Mouse (Mus musculus): ENCODE measurements around the gene Wdfy3. TPM values are rescaled to one million over a fixed set of nuclear protein-coding genes. Genes with fewer than 3 reads are reported as not detected.
"Not testable (repeated sequence)": the region's sequence is repeated elsewhere in the genome, so short reads cannot be mapped to it uniquely, and the experiment has no call there.

Wdfy3 gene
- total RNA-seq, 1 experiment from 2014 or later, result 11.2 TPM

- not testable (repeated sequence) for ATAC-seq (replicated peaks in 1 of 2; ENCODE audit: insufficient read depth in 1 of 2, low FRiP score in 2 of 2, low TSS enrichment in 1 of 2, low read depth in 1 of 2, poor library complexity in 2 of 2, severe bottlenecking in 2 of 2)
Measured at GRCm38 (mm10) chr5:101837605-101838004, 232.1 kb downstream of the Wdfy3 start.

GRCm38 (mm10) chr5:101836221-101836620 is 233.5 kb downstream of the Wdfy3 start:
- ATAC-seq (replicated peaks in 1 of 2; ENCODE audit: insufficient read depth in 1 of 2, low FRiP score in 2 of 2, low TSS enrichment in 1 of 2, low read depth in 1 of 2, poor library complexity in 2 of 2, severe bottlenecking in 2 of 2), result no peak

GRCm38 (mm10) chr5:101833875-101834274 is 235.8 kb downstream of the Wdfy3 start:
- no peak for ATAC-seq (replicated peaks in 1 of 2; ENCODE audit: insufficient read depth in 1 of 2, low FRiP score in 2 of 2, low TSS enrichment in 1 of 2, low read depth in 1 of 2, poor library complexity in 2 of 2, severe bottlenecking in 2 of 2)

GRCm38 (mm10) chr5:101832991-101833390 is 236.7 kb downstream of the Wdfy3 start:
- ATAC-seq (replicated peaks in 1 of 2; ENCODE audit: insufficient read depth in 1 of 2, low FRiP score in 2 of 2, low TSS enrichment in 1 of 2, low read depth in 1 of 2, poor library complexity in 2 of 2, severe bottlenecking in 2 of 2), result no peak

- no peak for ATAC-seq (replicated peaks in 1 of 2; ENCODE audit: insufficient read depth in 1 of 2, low FRiP score in 2 of 2, low TSS enrichment in 1 of 2, low read depth in 1 of 2, poor library complexity in 2 of 2, severe bottlenecking in 2 of 2)
Measured at GRCm38 (mm10) chr5:101832042-101832441, 237.7 kb downstream of the Wdfy3 start.

GRCm38 (mm10) chr5:101830180-101830579 is 239.5 kb downstream of the Wdfy3 start:
- no peak for ATAC-seq (replicated peaks in 1 of 2; ENCODE audit: insufficient read depth in 1 of 2, low FRiP score in 2 of 2, low TSS enrichment in 1 of 2, low read depth in 1 of 2, poor library complexity in 2 of 2, severe bottlenecking in 2 of 2)

GRCm38 (mm10) chr5:101828932-101829331 is 240.8 kb downstream of the Wdfy3 start:
- no peak for ATAC-seq (replicated peaks in 1 of 2; ENCODE audit: insufficient read depth in 1 of 2, low FRiP score in 2 of 2, low TSS enrichment in 1 of 2, low read depth in 1 of 2, poor library complexity in 2 of 2, severe bottlenecking in 2 of 2)

- no peak for ATAC-seq (replicated peaks in 1 of 2; ENCODE audit: insufficient read depth in 1 of 2, low FRiP score in 2 of 2, low TSS enrichment in 1 of 2, low read depth in 1 of 2, poor library complexity in 2 of 2, severe bottlenecking in 2 of 2)
Measured at GRCm38 (mm10) chr5:101827477-101827876, 242.2 kb downstream of the Wdfy3 start.

GRCm38 (mm10) chr5:101826531-101826970 is 243.2 kb downstream of the Wdfy3 start:
- peak; percentile 61 to 70 for ATAC-seq (replicated peaks in 1 of 2; ENCODE audit: insufficient read depth in 1 of 2, low FRiP score in 2 of 2, low TSS enrichment in 1 of 2, low read depth in 1 of 2, poor library complexity in 2 of 2, severe bottlenecking in 2 of 2)

GRCm38 (mm10) chr5:101825111-101825911 is 244.4 kb downstream of the Wdfy3 start:
- ATAC-seq (replicated peaks in 1 of 2; ENCODE audit: insufficient read depth in 1 of 2, low FRiP score in 2 of 2, low TSS enrichment in 1 of 2, low read depth in 1 of 2, poor library complexity in 2 of 2, severe bottlenecking in 2 of 2), result no peak

GRCm38 (mm10) chr5:101822311-101822670 is 247.4 kb downstream of the Wdfy3 start:
- no peak for ATAC-seq (replicated peaks in 1 of 2; ENCODE audit: insufficient read depth in 1 of 2, low FRiP score in 2 of 2, low TSS enrichment in 1 of 2, low read depth in 1 of 2, poor library complexity in 2 of 2, severe bottlenecking in 2 of 2)

- no peak for ATAC-seq (replicated peaks in 1 of 2; ENCODE audit: insufficient read depth in 1 of 2, low FRiP score in 2 of 2, low TSS enrichment in 1 of 2, low read depth in 1 of 2, poor library complexity in 2 of 2, severe bottlenecking in 2 of 2)
Measured at GRCm38 (mm10) chr5:101821491-101822310, 248.0 kb downstream of the Wdfy3 start.

GRCm38 (mm10) chr5:101821052-101821451 is 248.7 kb downstream of the Wdfy3 start:
- no peak for ATAC-seq (replicated peaks in 1 of 2; ENCODE audit: insufficient read depth in 1 of 2, low FRiP score in 2 of 2, low TSS enrichment in 1 of 2, low read depth in 1 of 2, poor library complexity in 2 of 2, severe bottlenecking in 2 of 2)

GRCm38 (mm10) chr5:101819844-101820243 is 249.9 kb downstream of the Wdfy3 start:
- ATAC-seq (replicated peaks in 1 of 2; ENCODE audit: insufficient read depth in 1 of 2, low FRiP score in 2 of 2, low TSS enrichment in 1 of 2, low read depth in 1 of 2, poor library complexity in 2 of 2, severe bottlenecking in 2 of 2), result no peak

GRCm38 (mm10) chr5:101819216-101819615 is 250.5 kb downstream of the Wdfy3 start:
- ATAC-seq (replicated peaks in 1 of 2; ENCODE audit: insufficient read depth in 1 of 2, low FRiP score in 2 of 2, low TSS enrichment in 1 of 2, low read depth in 1 of 2, poor library complexity in 2 of 2, severe bottlenecking in 2 of 2), result no peak

- ATAC-seq (replicated peaks in 1 of 2; ENCODE audit: insufficient read depth in 1 of 2, low FRiP score in 2 of 2, low TSS enrichment in 1 of 2, low read depth in 1 of 2, poor library complexity in 2 of 2, severe bottlenecking in 2 of 2), result peak; percentile 83 to 91
Measured at GRCm38 (mm10) chr5:101816822-101817221, 252.9 kb downstream of the Wdfy3 start.

- ATAC-seq (replicated peaks in 1 of 2; ENCODE audit: insufficient read depth in 1 of 2, low FRiP score in 2 of 2, low TSS enrichment in 1 of 2, low read depth in 1 of 2, poor library complexity in 2 of 2, severe bottlenecking in 2 of 2), result peak in 1 of 2 experiments; percentile 59; a peak in 1 of 4 replicates
Measured at GRCm38 (mm10) chr5:101811296-101812169, 258.2 kb downstream of the Wdfy3 start.
